Mouse (Mus musculus) embryo, embryonic 10.5 days (tissue): ENCODE data around the gene Gjb6.

Experiments used
- DNase-seq: peaks from one replicate; pipeline ENCODE4 v3.0.0-alpha.2; 2015; ENCODE audit warnings: low spot score

Gene Gjb6

GRCm38 (mm10) chr14:57133161-57133661 lies at the start of gene Gjb6:
TSS of gene Gjb6 (minus strand) at chr14:57133611.
- DNase-seq, result no peak

- DNase-seq, result no peak
These were observed 32.1 kb upstream of the Gjb6 start for GRCm38 (mm10) chr14:57165493-57165892.

DNA sequence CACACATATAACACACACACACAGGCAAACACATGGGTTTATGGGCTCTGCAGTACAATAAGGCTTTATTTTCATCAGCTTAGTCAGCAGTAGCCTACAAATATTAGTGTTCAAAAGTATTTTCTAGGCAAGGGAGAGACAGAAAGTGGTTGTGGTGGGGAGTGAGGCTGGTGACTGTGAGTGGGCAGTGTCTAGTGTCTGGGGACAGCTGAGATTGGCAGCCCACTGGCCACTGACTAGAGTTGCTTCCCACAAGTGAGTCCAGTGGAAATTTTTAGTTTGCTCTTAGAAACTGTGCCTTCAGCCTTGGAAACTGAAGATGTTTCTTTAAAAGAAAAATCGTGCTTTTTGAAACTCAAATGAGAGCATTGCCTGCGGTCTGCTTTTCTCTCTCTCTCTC lies 28.4 kb upstream of the Gjb6 start:
- no peak for DNase-seq

DNA sequence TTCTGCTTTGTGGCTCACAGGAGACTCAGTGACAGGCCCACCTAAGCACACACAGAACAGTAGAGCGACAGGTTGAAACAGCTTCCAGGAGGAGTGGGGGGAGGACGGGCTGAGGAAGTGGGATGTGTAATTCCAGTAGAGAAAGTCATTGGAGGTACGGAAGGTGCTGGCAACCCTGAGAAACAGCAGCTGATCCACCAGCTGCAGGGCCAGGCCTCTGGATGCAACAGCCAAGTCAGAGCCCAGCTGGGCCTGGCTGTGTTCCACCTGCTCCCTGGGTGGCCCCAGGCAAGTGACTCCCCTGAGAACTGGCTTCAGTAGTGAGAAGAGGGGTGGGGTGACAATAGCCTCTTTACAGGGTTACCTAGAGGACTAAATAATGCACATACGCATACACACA lies 27.8 kb upstream of the Gjb6 start:
- DNase-seq, result no peak

DNA sequence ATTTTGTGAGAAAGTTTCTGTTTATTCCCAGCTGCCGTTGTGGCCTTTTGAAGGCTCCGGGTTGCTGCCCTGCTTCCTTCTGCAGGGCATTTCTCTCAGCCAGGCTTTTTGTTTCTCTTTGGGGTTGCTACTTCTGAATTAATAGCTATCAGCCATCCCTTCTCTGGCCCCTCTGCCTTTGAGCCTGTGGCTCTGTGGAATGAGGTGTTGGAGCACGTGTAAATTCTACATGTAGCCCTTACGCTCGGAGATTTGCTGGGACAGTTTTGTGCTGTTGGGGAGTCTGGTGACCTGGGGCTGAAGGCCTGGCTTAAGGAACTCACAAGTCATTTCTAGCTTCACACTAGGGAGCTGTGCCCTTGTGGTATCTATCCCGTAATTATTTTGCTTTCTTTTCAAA lies 21.5 kb upstream of the Gjb6 start:
- no peak for DNase-seq

GRCm38 (mm10) chr14:57145741-57146140 lies 12.3 kb upstream of the Gjb6 start:
- no peak for DNase-seq

DNA sequence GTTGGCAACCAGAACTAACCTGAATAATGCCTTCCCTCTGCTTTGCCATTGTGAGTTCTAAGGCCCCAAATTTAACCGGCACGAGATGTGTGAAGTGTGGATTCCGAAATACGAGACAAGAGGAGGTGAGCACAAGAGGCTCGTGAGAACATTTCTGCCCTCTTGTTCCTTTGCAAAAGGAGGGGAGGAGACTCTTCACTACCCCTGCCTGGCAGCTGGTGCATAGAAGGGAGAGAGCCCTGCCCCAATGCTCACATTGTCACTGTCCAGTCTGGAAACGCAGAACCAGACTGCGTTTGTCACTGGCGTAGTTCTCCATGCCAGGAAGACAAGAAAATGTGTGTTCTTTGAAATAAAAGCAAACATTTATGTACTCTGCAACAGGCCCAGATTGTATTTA lies 1.9 kb upstream of the Gjb6 start:
- no peak for DNase-seq

DNA sequence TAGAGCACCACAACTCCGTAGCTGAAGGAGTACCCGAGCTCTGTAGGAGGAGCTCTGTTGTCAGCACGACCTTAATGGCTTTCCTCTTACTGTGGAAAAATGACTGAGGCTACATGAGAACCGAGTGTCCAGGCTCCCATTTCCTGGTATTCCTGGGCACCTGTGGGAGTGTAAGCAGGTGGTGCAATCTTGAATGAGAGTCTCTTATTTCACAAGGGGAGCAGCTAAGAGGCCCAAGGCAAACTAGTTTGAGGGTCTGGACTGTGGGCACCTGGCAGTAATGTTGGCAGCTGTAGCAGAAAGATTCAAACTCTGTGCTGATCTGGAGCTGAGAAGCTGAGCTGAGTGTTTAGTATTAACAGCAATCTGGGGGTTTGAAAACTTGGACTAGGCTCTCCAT lies 6.0 kb downstream of the Gjb6 start:
- DNase-seq, result no peak

- DNase-seq, result no peak
These were observed 11.1 kb downstream of the Gjb6 start for GRCm38 (mm10) chr14:57122295-57122694.

GRCm38 (mm10) chr14:57115823-57116544 lies 17.4 kb downstream of the Gjb6 start, which contains the start of gene Gm4491:
TSS of gene Gm4491 (minus strand) at chr14:57115883.
- DNase-seq, result peak; percentile 75

DNA sequence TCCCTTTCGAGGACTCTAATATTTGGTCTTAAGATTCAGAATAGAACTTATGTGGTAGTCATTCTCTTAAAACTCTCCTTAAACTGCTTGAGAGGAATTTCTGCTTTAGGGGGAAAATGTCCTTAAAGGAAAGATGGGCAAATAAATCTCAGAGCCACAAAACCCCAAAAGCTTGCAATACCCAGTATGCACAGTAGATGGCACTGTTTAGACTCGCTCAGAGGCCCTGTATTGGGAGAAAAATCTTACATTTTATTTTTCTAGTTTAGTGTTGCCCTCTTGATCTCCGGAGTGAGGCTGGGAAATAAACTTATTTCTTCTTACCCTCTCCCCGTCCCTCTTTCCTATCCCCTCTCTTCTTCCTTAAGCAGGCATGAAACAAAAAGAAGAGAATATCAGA lies 24.2 kb downstream of the Gjb6 start:
- DNase-seq, result peak; percentile 89

GRCm38 (mm10) chr14:57107916-57108315 lies 25.5 kb downstream of the Gjb6 start:
- DNase-seq, result no peak

GRCm38 (mm10) chr14:57107091-57107490 lies 26.3 kb downstream of the Gjb6 start:
- no peak for DNase-seq

DNA sequence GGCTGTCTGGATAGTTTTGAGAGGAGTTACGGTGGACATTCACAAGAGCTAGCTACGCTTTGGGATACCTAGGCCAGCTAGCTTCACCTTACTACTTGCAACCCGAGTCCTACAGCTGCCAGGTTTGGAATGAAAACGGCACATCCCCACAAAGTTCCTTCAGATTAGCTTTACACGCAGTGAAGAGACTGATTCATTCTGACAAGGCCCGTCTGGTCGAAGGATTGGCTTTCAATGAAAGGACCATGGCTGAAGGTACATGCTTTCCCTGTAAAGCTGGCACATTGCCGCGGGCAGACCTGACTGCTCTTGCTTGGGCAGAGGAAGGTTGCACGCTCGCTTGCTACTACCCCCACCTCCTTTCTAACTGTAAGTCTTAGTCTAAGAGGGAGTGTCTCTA lies 27.7 kb downstream of the Gjb6 start:
- DNase-seq, result no peak

GRCm38 (mm10) chr14:57105111-57105510 lies 28.3 kb downstream of the Gjb6 start:
- no peak for DNase-seq

DNA sequence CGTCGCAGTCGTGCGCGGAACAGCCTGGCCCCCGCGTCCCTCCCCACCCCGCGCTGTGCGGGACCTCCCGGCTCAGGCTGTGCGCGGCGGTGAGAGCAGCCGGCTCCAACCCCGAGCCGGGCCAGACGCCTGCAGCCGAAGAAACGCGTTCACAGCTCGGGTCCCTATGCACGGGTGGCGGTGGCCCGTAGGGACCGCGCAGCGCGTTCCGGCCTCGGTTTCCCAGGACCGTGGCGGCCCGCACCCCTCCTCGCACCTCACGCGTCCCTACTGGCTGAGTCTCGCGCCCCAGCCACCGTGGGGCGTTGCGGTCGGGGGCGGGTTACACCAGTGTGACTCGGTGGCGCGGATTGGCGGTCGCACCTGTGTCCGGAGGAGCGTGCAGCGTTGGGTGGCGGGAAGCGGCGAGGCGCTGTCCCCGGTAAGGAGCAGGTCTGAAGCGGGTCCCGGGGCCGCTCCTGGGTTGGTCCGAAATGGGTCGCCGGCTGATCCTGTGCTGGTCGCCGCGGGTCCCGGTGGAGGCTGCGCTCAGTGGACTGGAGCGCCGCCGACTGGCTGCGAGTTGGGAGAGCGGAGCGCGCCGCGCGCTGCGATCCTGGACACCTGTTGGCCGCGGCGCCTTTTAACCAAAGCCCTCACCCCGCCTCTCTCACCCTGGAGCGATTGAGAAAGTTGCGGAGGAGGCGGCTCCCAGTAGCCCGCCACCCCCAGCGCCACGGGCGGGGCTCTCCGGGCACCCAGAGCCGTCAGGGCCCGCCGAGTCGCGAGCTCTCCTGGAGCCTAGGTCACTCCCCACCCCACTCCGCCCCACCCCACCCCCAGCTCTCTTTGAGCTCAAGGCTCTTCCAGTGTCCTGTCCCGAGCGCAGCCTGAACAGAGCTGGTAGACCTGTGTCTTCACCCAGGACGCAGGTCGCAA lies 29.0 kb downstream of the Gjb6 start, which contains the start of gene Gjb2:
Gene Gjb2 (minus strand): TSS at position 597 of the 918 bp plus-strand sequence.
- DNase-seq, result peak; percentile 64

DNA sequence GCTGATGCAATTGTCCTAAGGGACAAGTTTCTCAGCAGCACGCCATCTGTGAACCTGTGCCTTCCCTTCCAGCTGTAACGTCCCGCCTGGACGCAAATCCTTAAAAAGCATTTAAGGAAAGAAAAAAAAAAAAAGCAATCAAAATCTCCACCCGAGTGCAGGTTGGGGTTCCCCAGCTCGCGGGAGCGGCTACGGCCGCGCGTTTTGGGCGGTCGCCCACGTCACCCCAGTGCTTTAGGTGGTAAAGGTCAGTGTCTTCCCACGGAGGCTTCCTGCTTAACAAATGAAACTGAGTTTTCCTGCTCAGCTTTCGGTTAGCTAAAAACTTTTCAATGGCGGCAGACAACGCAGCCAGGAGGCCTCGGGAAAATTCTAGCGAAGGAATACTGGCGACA lies 29.7 kb downstream of the Gjb6 start:
- DNase-seq, result peak; percentile 41

GRCm38 (mm10) chr14:57103121-57103520 lies 30.3 kb downstream of the Gjb6 start:
- no peak for DNase-seq

- no peak for DNase-seq
These were observed 31.8 kb downstream of the Gjb6 start for GRCm38 (mm10) chr14:57101623-57102022.

DNA sequence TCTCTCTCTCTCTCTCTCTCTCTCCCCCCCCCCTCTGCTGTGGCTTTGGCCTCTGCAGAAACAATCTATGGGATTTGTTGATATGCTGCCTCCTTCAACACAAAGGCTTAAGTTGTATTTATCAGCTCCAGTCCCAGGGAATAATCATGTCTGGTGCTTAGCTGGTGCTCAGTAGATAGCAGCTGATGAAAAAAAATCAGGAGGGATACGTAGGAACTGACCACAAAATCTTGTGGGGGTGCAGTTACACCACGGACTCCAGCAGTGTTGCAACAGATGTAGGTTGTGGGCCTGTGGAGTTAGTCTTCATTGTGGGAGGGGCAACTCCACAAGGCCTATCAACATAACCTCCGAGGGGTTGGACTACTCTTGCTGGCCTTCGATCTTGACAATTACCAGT lies 37.6 kb downstream of the Gjb6 start:
- no peak for DNase-seq

DNA sequence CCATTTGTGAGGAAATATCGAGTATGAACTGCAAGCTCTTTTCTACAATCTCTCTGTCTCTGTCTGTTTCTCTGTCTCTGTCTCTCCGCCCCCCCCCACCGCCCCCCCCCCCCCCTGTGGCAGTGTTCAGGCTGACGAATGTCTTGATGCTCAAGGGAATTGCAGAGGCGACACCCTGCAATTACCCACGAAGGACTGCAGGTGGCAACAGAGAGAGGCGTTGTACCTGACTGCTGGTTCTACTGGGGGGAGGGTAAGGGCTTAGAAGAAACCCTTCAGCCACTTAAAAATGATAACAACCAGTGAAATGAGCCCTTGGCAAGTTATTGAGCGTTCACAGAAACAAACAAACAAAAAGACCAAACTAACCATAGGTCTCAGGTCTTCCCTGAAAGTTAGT lies 40.4 kb downstream of the Gjb6 start:
- peak; percentile 82 for DNase-seq

DNA sequence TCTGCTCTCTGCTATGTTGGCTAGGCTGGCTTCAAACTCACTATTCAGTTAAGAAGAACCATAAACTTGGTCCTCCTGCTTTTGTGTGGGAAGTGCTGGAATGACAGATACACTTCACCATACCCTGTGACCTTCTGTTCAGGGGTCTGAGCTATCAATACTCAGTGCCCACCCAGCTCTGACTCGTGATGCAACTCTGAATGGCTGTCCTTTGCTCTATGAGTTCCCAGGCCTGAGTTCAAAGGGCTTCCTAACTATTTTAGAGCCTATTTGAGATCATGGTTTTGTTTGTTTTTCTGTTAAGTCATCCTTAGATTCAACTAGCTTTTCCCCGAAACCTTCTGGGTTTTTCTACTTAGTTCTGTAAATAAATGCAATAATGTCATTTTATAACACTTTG lies 43.4 kb downstream of the Gjb6 start:
- no peak for DNase-seq

DNA sequence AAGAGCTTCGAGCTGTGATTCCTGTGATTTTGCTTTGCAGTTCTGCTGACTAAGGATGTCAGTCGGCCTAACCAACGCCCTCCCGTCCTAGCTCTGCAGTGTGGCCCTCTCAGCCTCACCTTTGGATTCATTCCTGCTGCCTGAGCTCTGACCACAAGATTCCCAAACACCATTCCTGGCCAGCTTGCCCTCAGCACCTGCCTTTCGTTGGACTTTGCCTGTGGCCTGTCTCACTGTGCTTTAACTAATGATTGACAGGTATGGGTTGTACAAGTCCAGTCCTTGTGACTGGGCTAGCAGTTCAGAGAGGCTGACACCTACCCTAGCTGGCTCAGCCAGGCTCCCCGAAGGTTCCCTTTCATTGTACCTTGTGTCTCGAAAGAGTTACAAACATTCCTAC lies 44.3 kb downstream of the Gjb6 start:
- no peak for DNase-seq
